39 mouse cellular contexts compared by ENCODE assay signal in the genomic region with DNA sequence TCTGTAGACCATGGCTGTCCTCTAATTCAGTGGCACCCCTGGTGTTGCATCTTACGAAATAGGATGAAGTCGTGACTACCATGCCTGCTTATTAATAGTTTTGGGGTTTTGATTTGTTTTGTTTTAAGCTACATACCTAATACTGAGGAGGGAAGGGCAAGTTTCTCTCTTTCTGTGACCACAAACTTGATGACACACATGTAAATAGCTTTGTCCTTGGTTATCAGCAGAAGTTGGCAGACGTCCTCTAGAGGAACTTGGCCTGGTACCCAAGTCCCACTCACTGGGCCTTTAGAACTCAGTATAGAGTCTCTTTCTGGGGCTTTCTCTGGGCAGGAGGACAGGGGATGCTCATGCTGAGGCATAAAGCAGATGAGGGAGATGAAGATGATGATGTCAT. TPM values are rescaled to one million over a fixed set of nuclear protein-coding genes. Genes with fewer than 3 reads are reported as not detected.
DNase-seq lines count a peak whose midpoint lies in the region; ATAC-seq and TF ChIP-seq lines count a peak whose summit lies in the region.
"Had no signal": no experiment of that assay in that cellular context is flagged by ENCODE, and none has a peak within 500 bp of the region (broad histone marks: within the 10 kb centered on the region; RNA-seq: fewer than 3 reads in every experiment).

No protein-coding gene starts in this region.

- no peak for TF ChIP-seq CTCF in lung, embryonic 14.5 days (IDR thresholded peaks at IDR 0.05; ENCODE audit: low read depth)

- H3K4me1 ChIP-seq in lung, embryonic 14.5 days (ENCODE audit: insufficient read depth), result no peaks in the 10 kb centered on the region
- H3K4me1 ChIP-seq: embryonic facial prominence, embryonic 13.5 days; forebrain, embryonic 10.5 days; forebrain, embryonic 15.5 days; limb, embryonic 12.5 days; neural tube, embryonic 12.5 days had no signal

- no peak overlapping the region for H3K4me2 ChIP-seq in lung, embryonic 14.5 days
- H3K4me2 ChIP-seq: embryonic facial prominence, embryonic 13.5 days; forebrain, embryonic 15.5 days; heart, embryonic 13.5 days; hindbrain, embryonic 14.5 days; limb, embryonic 12.5 days; midbrain, embryonic 11.5 days; neural tube, embryonic 12.5 days had no signal

- no peak overlapping the region for H3K9ac ChIP-seq in lung, embryonic 14.5 days
- H3K9ac ChIP-seq: embryonic facial prominence, embryonic 13.5 days; forebrain, embryonic 15.5 days; heart, embryonic 13.5 days; hindbrain, embryonic 14.5 days; limb, embryonic 12.5 days; neural tube, embryonic 12.5 days had no signal

- peak; percentile 7 for DNase-seq in lung, embryonic 14.5 days
- no peak for DNase-seq in lung, adult 18-20 months
- peak; percentile 21 for DNase-seq in adrenal gland, postnatal 25 days
- no peak for DNase-seq in MN1 (ENCODE audit: low spot score)
- no peak for DNase-seq in frontal cortex, postnatal 36 days (ENCODE audit: low spot score in 2 of 2)
- no peak for DNase-seq in testis, postnatal 14 days (ENCODE audit: low spot score)
- DNase-seq: cerebellum, adult 11 months; cerebellum, adult 9-10 months; cerebellum, postnatal 36 days; embryo, embryonic 11 days; kidney, postnatal 14 days; lung, postnatal 10 days; right cerebral cortex, adult 18-20 months; thymus, adult 2 months; thymus, postnatal 36 days had no signal

- no peaks in the 10 kb centered on the region for H3K79me2 ChIP-seq in macrophage (ENCODE audit: inconsistent target)

- H3K27ac ChIP-seq in lung, embryonic 14.5 days (ENCODE audit: low read depth), result no peak overlapping the region
- H3K27ac ChIP-seq in macrophage, result peak overlapping the region; percentile 68
- H3K27ac ChIP-seq: embryonic facial prominence, embryonic 13.5 days; forebrain, embryonic 10.5 days; forebrain, embryonic 15.5 days; heart, embryonic 13.5 days; hindbrain, embryonic 14.5 days; layer of hippocampus, adult 2 months; left cerebral cortex, adult 2 months; limb, embryonic 12.5 days; neural tube, embryonic 12.5 days; stomach, postnatal 0 days had no signal

- H3K27me3 ChIP-seq in lung, embryonic 14.5 days (ENCODE audit: insufficient read depth, low read length), result no peaks in the 10 kb centered on the region
- H3K27me3 ChIP-seq: embryonic facial prominence, embryonic 13.5 days; forebrain, embryonic 15.5 days; heart, embryonic 13.5 days; limb, embryonic 12.5 days; neural tube, embryonic 12.5 days had no signal

- no peak overlapping the region for H3K4me3 ChIP-seq in lung, embryonic 14.5 days (ENCODE audit: low read depth, low read length)
- H3K4me3 ChIP-seq in macrophage (ENCODE audit: inconsistent target), result no peak overlapping the region
- H3K4me3 ChIP-seq: embryonic facial prominence, embryonic 13.5 days; forebrain, embryonic 10.5 days; forebrain, embryonic 15.5 days; heart, embryonic 13.5 days; layer of hippocampus, adult 2 months; left cerebral cortex, adult 2 months; limb, embryonic 12.5 days; myocyte; neural tube, embryonic 12.5 days had no signal

- H3K36me3 ChIP-seq in lung, embryonic 14.5 days (ENCODE audit: insufficient read depth), result no peaks in the 10 kb centered on the region
- no peaks in the 10 kb centered on the region for H3K36me3 ChIP-seq in macrophage (ENCODE audit: inconsistent target)
- H3K36me3 ChIP-seq: embryonic facial prominence, embryonic 13.5 days; forebrain, embryonic 10.5 days; forebrain, embryonic 15.5 days; heart, embryonic 13.5 days; limb, embryonic 12.5 days; neural tube, embryonic 12.5 days had no signal

- 84% methylated on average over 3 of the region's 3 CpGs for WGBS in lung, embryonic 14.5 days
- WGBS in macrophage (ENCODE audit: missing documents), result 21% methylated on average over 3 of the region's 3 CpGs

- H3K9me3 ChIP-seq in lung, embryonic 14.5 days (ENCODE audit: low read depth, low read length), result no peaks in the 10 kb centered on the region
- H3K9me3 ChIP-seq: embryonic facial prominence, embryonic 13.5 days; forebrain, embryonic 10.5 days; forebrain, embryonic 15.5 days; heart, embryonic 13.5 days; limb, embryonic 12.5 days; neural tube, embryonic 12.5 days had no signal

- no peak for ATAC-seq in lung, embryonic 14.5 days (ENCODE audit: insufficient read depth)
- ATAC-seq: forebrain, embryonic 15.5 days; intestine, postnatal 0 days; midbrain, embryonic 16.5 days had no signal

RNA-seq across cellular contexts. Expression of a gene that starts 11.7 kb away (rescaled TPM):
- polyA plus RNA-seq in lung, embryonic 14.5 days (2014; fragmentation: Nextera tagmentation; extraction: Ambion mirVana), result 0.37 and 0.83 TPM in 2 replicates
- total RNA-seq in adrenal gland, postnatal 25 days (2021), result 0.64 and 0.86 TPM in 2 replicates
- total RNA-seq in macrophage (2018; cell fraction: chromatin; rRNA removed), result 10 to 100 TPM in 18 of 26 experiments, 1 to 10 TPM in 8; 2.1 to 29.2 (median 17.1) TPM
- 10 to 100 TPM in 13 of 26 experiments, 1 to 10 TPM in 13; 3.3 to 27.0 (median 11.1) TPM for total RNA-seq in macrophage (2018; cell fraction: cytosol; rRNA removed)
- 10 to 100 TPM in 22 of 26 experiments, 1 to 10 TPM in 4; 3.8 to 56.3 (median 20.0) TPM for total RNA-seq in macrophage (2018; cell fraction: nucleus; rRNA removed)
- polyA plus RNA-seq in macrophage (2018), result 12.2 to 15.9 TPM (median 14.4 TPM) in 3 replicates
- total RNA-seq: CH12.LX; ES-E14; gastrocnemius, adult 8-10 months; layer of hippocampus, adult 2 months; layer of hippocampus, postnatal 14 days; left cerebral cortex, adult 2 months; left cerebral cortex, postnatal 25 days had no signal
- polyA plus RNA-seq: C2C12; embryonic facial prominence, embryonic 13.5 days; forebrain, embryonic 10.5 days; forebrain, embryonic 15.5 days; hindbrain, embryonic 14.5 days; limb, embryonic 12.5 days; midbrain, embryonic 11.5 days; midbrain, embryonic 16.5 days; myocyte; neural tube, embryonic 12.5 days had no signal

RNA-seq across cellular contexts. Expression of a gene that starts 25.4 kb away (rescaled TPM):
- 0.41 and 1.1 TPM in 2 replicates for polyA plus RNA-seq in lung, embryonic 14.5 days (2014; fragmentation: Nextera tagmentation; extraction: Ambion mirVana)
- 0.97 TPM in 1 of 2 replicates, not detected in the other for total RNA-seq in adrenal gland, postnatal 25 days (2021)
- total RNA-seq in macrophage (2018; cell fraction: chromatin; rRNA removed), result 10 to 100 TPM in 16 of 26 experiments, 1 to 10 TPM in 10; 1.4 to 64.1 (median 16.3) TPM
- 10 to 100 TPM in 13 of 26 experiments, 1 to 10 TPM in 13; 2.0 to 33.1 (median 10.0) TPM for total RNA-seq in macrophage (2018; cell fraction: cytosol; rRNA removed)
- 10 to 100 TPM in 24 of 26 experiments, 1 to 10 TPM in 2; 4.3 to 95.8 (median 29.3) TPM for total RNA-seq in macrophage (2018; cell fraction: nucleus; rRNA removed)
- 7.2 to 9.0 TPM (median 7.9 TPM) in 3 replicates for polyA plus RNA-seq in macrophage (2018)
- total RNA-seq: CH12.LX; ES-E14; layer of hippocampus, adult 2 months; layer of hippocampus, postnatal 14 days; left cerebral cortex, adult 2 months; left cerebral cortex, postnatal 25 days had no signal
- polyA plus RNA-seq: C2C12; embryonic facial prominence, embryonic 13.5 days; forebrain, embryonic 10.5 days; forebrain, embryonic 15.5 days; hindbrain, embryonic 14.5 days; limb, embryonic 12.5 days; midbrain, embryonic 11.5 days; midbrain, embryonic 16.5 days; myocyte; neural tube, embryonic 12.5 days had no signal

RNA-seq across cellular contexts. Expression of a gene that starts 38.1 kb away (rescaled TPM):
- 0.21 and 0.28 TPM in 2 replicates for polyA plus RNA-seq in lung, embryonic 14.5 days (2014; fragmentation: Nextera tagmentation; extraction: Ambion mirVana)
- 0.90 TPM in 1 of 2 replicates, not detected in the other for total RNA-seq in adrenal gland, postnatal 25 days (2021)
- not detected for total RNA-seq in macrophage (2018; cell fraction: chromatin; rRNA removed)
- not detected for total RNA-seq in macrophage (2018; cell fraction: cytosol; rRNA removed)
- total RNA-seq in macrophage (2018; cell fraction: nucleus; rRNA removed), result not detected
- polyA plus RNA-seq in macrophage (2018), result not detected in 3 replicates
- total RNA-seq: CH12.LX; hematopoietic stem cell, adult 5-6 weeks had no signal
- polyA plus RNA-seq: C2C12; embryonic facial prominence, embryonic 13.5 days; forebrain, embryonic 10.5 days; forebrain, embryonic 15.5 days; heart, embryonic 13.5 days; hindbrain, embryonic 14.5 days; kidney, embryonic 14.5 days; limb, embryonic 12.5 days; midbrain, embryonic 11.5 days; midbrain, embryonic 16.5 days; neural tube, embryonic 12.5 days; spleen, adult 2 months had no signal

RNA-seq across cellular contexts. Expression of a gene that starts 47.3 kb away (rescaled TPM):
- 2.2 and 3.0 TPM in 2 replicates for polyA plus RNA-seq in lung, embryonic 14.5 days (2014; fragmentation: Nextera tagmentation; extraction: Ambion mirVana)
- 0.67 and 2.8 TPM in 2 replicates for total RNA-seq in adrenal gland, postnatal 25 days (2021)
- total RNA-seq in macrophage (2018; cell fraction: chromatin; rRNA removed), result 10 to 100 TPM in 16 of 26 experiments, 1 to 10 TPM in 10; 1.7 to 73.9 (median 16.1) TPM
- total RNA-seq in macrophage (2018; cell fraction: cytosol; rRNA removed), result 10 to 100 TPM in 13 of 26 experiments, 1 to 10 TPM in 13; 2.2 to 46.2 (median 13.9) TPM
- total RNA-seq in macrophage (2018; cell fraction: nucleus; rRNA removed), result 100 to 1,000 TPM in 1 of 26 experiments, 10 to 100 TPM in 22, 1 to 10 TPM in 3; 5.7 to 123 (median 28.7) TPM
- 5.9 to 17.4 TPM (median 7.6 TPM) in 3 replicates for polyA plus RNA-seq in macrophage (2018)

Comparison
In these comparisons a context has a peak if more than half of its experiments do, and no peak if none do; other contexts are left out.
1. DNase-seq: peak in lung, embryonic 14.5 days (single experiment) and adrenal gland, postnatal 25 days (single experiment); none in lung, adult 18-20 months (0 of 2), MN1 (single experiment), frontal cortex, postnatal 36 days (0 of 2) and testis, postnatal 14 days (single experiment).